Mouse (Mus musculus) kidney, embryonic 16.5 days (tissue): Measurements from ENCODE around the gene Gm26620. TPM values are rescaled to one million over a fixed set of nuclear protein-coding genes. Genes with fewer than 3 reads are reported as not detected.

Source experiments
- ATAC-seq: fragments of 200-750 bp; cut with Nextera tagmentation; 2 replicates; pipeline ENCODE4 v1.8.0; 2017; ENCODE audit warnings: moderate TSS enrichment; ENCODE audit not compliant: low FRiP score, low TSS enrichment
- H3K27ac ChIP-seq: fragments of 300-500 bp; sonication (generic); 2 replicates; pipeline ENCODE4 v1.5.1; 2014; ENCODE audit warnings: low read length
- H3K27me3 ChIP-seq: fragments of 300-500 bp; sonication (generic); 2 replicates; pipeline ENCODE4 v1.6.1; 2014; ENCODE audit warnings: low read length, control low read depth, mixed read lengths; ENCODE audit not compliant: insufficient read depth
- H3K36me3 ChIP-seq: fragments of 300-500 bp; sonication (generic); 2 replicates; pipeline ENCODE4 v1.6.1; 2014; ENCODE audit warnings: low read length, control low read depth, mixed read lengths; ENCODE audit not compliant: insufficient read depth
- H3K4me1 ChIP-seq: fragments of 300-500 bp; sonication (generic); 2 replicates; pipeline ENCODE4 v1.6.1; 2014; ENCODE audit warnings: low read length, control low read depth, mixed read lengths; ENCODE audit not compliant: insufficient read depth
- H3K4me2 ChIP-seq: fragments of 300-500 bp; sonication (generic); replicated peaks from 2 replicates; pipeline ENCODE4 v1.6.1; 2014; ENCODE audit warnings: low read depth, low read length
- H3K4me3 ChIP-seq: fragments of 300-500 bp; sonication (generic); 2 replicates; pipeline ENCODE4 v1.5.1; 2014; ENCODE audit warnings: mild to moderate bottlenecking, low read length
- H3K9ac ChIP-seq: fragments of 300-500 bp; sonication (generic); replicated peaks from 2 replicates; pipeline ENCODE4 v1.6.1; 2014; ENCODE audit warnings: low read length
- H3K9me3 ChIP-seq: fragments of 300-500 bp; sonication (generic); 2 replicates; pipeline ENCODE4 v1.6.1; 2016; ENCODE audit warnings: low read length, control low read depth
- WGBS: fragments of 180-500 bp; shearing (Covaris S2); extraction: QIAGEN DNeasy Blood & Tissue Kit; methylation state at CpG from one replicate; pipeline ENCODE4 v1.1.7; 2014; 5-methylcytosine and 5-hydroxymethylcytosine counted together
- polyA plus RNA-seq: library from polyadenylated mRNA; unstranded; fragments of >200 nt; fragmentation: Nextera tagmentation; extraction: Ambion mirVana; gene quantifications from 2 replicates; pipeline ENCODE4 v1.2.1, GENCODE M21; 2015

The Gm26620 gene
- polyA plus RNA-seq, 1 experiment from 2014 or later: 0.64 TPM

DNA sequence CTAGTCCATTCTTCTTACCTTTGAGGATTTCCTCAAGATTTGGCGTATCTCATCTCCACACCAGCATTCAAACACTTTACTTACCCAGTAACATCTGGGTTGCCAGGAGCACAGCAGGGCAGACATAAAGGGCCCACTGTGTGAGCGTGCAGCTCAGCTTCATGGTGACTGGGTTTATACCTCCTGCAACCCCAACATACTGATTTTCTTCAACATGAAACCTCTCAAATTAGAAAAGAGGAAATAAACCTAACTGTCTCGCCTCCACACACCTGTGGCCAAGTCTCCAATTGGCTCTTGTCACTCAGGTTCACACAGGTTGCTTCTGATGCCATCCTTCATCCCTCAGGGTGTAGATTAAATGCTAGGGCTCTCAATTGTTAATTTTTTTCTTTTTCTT lies 42.5 kb downstream of the Gm26620 start, which contains the start of gene Fcrla:
Fcrla (minus strand) TSS at position 206 of the 400 bp plus-strand sequence.
- Histone ChIP-seq H3K4me3 (no peak within 1 kb of the TSS), H3K4me2 (no peak within 1 kb of the TSS), H3K27me3 (no peaks in the 10 kb centered on the region), H3K36me3 (no peaks in the 10 kb centered on the region), H3K9ac (no peak within 1 kb of the TSS), H3K4me1 (no peaks in the 10 kb centered on the region), H3K9me3 (no peaks in the 10 kb centered on the region), H3K27ac (no peak within 1 kb of the TSS)
- ATAC-seq: no peak
- WGBS: 88% methylated on average over 3 of the region's 3 CpGs

DNA sequence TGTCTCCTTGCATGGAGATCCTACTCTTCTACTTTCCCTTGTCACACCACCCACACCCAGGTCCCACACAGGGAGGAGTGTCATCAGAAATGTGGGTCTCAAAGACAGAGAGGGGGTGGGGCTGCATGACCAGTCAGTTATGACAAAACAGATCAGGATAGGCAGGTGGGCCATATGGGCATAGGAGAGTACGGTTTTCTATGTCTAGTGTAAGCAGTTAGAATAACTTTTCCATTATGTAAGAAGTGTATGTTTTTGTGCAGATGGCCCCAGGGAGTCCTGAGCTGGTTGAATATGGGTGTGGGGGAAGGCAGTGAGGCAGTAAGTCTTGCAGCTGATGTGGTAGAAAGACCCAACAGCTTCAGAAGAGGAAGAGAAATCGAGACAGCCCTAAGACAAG lies 43.6 kb downstream of the Gm26620 start:
- H3K4me1 ChIP-seq: no peaks in the 10 kb centered on the region
- H3K9ac ChIP-seq: no peak overlapping the region
- no peaks in the 10 kb centered on the region for H3K9me3 ChIP-seq
- 81% methylated on average over 2 of the region's 2 CpGs for WGBS
- H3K27me3 ChIP-seq: no peaks in the 10 kb centered on the region
- ATAC-seq: no peak
- H3K36me3 ChIP-seq: no peaks in the 10 kb centered on the region
- H3K4me3 ChIP-seq: no peak overlapping the region
- no peak overlapping the region for H3K27ac ChIP-seq
- H3K4me2 ChIP-seq: no peak overlapping the region

DNA sequence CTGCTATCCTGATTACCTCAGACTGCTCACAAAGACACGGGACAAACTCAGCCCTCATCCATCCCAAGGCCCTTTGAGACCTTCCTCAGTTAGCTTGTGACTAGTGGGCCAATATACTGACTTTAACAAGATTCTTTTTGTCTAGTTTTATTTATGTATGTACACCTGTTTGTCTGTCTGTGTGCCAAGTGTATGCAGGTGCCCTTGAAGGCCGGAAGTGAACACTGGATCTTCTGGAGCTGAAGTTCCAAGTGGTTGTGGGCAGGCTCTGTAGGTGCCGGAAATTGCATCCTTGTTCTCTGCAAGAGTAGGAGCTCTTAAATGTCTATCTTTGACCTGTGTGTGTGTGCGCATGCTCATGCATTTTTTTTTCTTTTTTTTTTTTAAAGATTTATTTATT lies 44.4 kb downstream of the Gm26620 start:
- H3K27ac ChIP-seq: no peak overlapping the region
- H3K4me1 ChIP-seq: no peaks in the 10 kb centered on the region
- H3K27me3 ChIP-seq: no peaks in the 10 kb centered on the region
- no peaks in the 10 kb centered on the region for H3K9me3 ChIP-seq
- H3K36me3 ChIP-seq: no peaks in the 10 kb centered on the region
- H3K9ac ChIP-seq: no peak overlapping the region
- no peak for ATAC-seq
- no peak overlapping the region for H3K4me3 ChIP-seq
- 86% methylated on average over 4 of the region's 4 CpGs for WGBS
- no peak overlapping the region for H3K4me2 ChIP-seq

DNA sequence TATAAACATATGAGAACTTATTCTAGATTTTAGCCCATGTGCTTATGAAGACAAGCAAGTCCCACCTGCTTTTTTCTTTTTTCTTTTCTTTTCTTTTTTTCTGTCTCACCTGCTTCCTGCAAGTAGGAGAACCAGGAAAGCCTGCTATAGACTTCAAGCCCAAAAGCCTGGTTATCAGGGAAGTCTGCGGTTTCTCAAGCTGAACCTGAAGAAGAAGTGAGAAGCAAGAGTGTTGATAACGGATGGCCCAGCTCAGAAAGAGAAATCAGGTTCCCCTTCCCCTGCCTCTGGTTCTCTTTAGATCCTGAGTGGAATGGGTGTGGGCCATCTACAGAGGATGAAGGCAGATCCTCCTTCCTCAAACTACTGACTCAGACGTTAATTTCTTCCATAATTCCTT lies 47.2 kb downstream of the Gm26620 start:
- Histone ChIP-seq H3K36me3 (no peaks in the 10 kb centered on the region), H3K4me3 (no peak overlapping the region), H3K4me2 (no peak overlapping the region), H3K27me3 (no peaks in the 10 kb centered on the region), H3K4me1 (no peaks in the 10 kb centered on the region), H3K9me3 (no peaks in the 10 kb centered on the region), H3K27ac (no peak overlapping the region), H3K9ac (no peak overlapping the region)
- WGBS: 82% methylated on average over 3 of the region's 3 CpGs
- no peak for ATAC-seq

DNA sequence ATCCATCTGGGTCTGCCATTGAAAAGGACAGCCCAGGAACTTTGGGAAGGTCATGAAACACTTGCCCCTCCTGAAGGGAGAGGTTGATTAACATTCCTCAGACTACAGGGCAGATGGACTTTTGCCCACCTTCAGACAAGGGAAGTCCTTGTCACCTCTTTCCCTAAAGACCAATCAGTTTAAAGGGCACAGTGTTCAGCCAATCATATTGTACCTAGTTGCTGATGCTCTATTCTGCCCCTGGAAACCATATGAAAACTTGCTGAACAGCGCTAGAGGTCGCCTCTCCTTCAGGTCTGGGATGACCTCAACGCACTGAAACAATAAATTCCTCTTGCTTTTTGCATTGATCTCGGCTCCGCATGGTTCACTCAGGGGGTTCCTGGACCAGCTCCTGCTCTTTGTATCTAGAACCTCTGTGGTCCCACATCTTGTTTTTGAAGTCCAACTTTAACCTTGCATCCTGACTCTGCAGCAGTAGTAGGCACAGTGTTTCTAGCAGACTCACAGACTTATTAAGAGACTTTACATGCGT lies 48.6 kb downstream of the Gm26620 start:
- H3K27ac ChIP-seq: no peak overlapping the region
- H3K4me2 ChIP-seq: no peak overlapping the region
- no peak overlapping the region for H3K4me3 ChIP-seq
- no peak overlapping the region for H3K9ac ChIP-seq
- no peaks in the 10 kb centered on the region for H3K36me3 ChIP-seq
- H3K4me1 ChIP-seq: no peaks in the 10 kb centered on the region
- no peak for ATAC-seq
- 59% methylated on average over 6 of the region's 6 CpGs for WGBS
- H3K9me3 ChIP-seq: no peaks in the 10 kb centered on the region
- H3K27me3 ChIP-seq: no peaks in the 10 kb centered on the region

DNA sequence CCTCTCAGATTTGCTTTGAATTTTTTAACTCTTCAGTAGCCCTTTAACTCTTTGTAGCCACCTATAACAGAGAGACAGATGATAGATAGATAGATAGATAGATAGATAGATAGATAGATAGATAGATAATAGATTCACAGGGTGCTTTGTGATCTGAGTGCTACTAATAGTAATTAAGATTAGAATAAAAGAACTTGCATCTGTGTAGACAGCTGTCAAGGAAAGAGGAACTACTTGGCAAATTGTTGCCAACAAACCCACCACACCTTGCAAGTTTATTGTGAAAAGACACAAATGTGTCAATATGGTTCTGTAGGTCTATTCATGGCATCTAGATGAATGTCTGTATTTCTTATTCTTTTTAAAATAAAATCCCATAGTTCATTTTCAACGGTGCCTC lies 49.1 kb downstream of the Gm26620 start:
- 94% methylated on average over 1 of the region's 1 CpGs for WGBS
- Histone ChIP-seq H3K27me3 (no peaks in the 10 kb centered on the region), H3K27ac (no peak overlapping the region), H3K9me3 (no peaks in the 10 kb centered on the region), H3K36me3 (no peaks in the 10 kb centered on the region), H3K4me1 (no peaks in the 10 kb centered on the region), H3K9ac (no peak overlapping the region), H3K4me2 (no peak overlapping the region), H3K4me3 (no peak overlapping the region)
- ATAC-seq: no peak

DNA sequence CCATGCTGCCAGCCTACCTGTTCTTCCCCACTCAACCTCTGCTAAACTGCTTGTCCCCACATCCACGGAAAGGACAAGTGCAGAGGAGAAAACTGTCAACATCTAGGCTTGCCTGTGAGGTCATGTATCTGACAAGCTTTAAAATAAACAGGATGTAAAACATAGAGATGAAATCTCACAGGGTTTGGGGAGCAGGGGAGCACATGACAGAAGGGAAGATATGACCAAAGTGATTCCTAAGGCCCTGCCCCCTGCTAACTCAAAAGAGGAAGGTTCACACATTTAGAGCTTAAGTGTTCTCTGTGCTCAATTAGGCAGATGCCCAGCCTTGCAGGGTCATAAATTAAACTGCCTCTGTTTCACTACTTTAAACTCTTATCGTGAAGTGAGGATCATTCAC lies 49.5 kb downstream of the Gm26620 start:
- Histone ChIP-seq H3K27me3 (no peaks in the 10 kb centered on the region), H3K36me3 (no peaks in the 10 kb centered on the region), H3K9ac (no peak overlapping the region), H3K27ac (no peak overlapping the region), H3K4me2 (no peak overlapping the region), H3K4me3 (no peak overlapping the region), H3K9me3 (no peaks in the 10 kb centered on the region), H3K4me1 (no peaks in the 10 kb centered on the region)
- ATAC-seq: no peak
- WGBS: 36% methylated on average over 2 of the region's 2 CpGs

Other genes starting within 250 kb of the Gm26620 start
- gene Olfml2b, start 240.5 kb upstream of the Gm26620 start, polyA plus RNA-seq: 10.8 and 13.1 TPM in 2 replicates
- 8.7 and 9.6 TPM in 2 replicates for gene Atf6, start 17.3 kb upstream of the Gm26620 start, polyA plus RNA-seq
- 39.5 and 40.5 TPM in 2 replicates for gene Dusp12, start 475 bp downstream of the Gm26620 start, polyA plus RNA-seq
- 0.18 and 0.24 TPM in 2 replicates for gene Fcrlb, start 27.9 kb downstream of the Gm26620 start, polyA plus RNA-seq
- not detected in 2 replicates for gene Fcrla, start 42.5 kb downstream of the Gm26620 start, polyA plus RNA-seq
- gene Fcgr2b, start 91.5 kb downstream of the Gm26620 start, polyA plus RNA-seq: 2.6 and 3.9 TPM in 2 replicates
- gene Fcgr4, start 133.9 kb downstream of the Gm26620 start, polyA plus RNA-seq: 0.87 and 1.3 TPM in 2 replicates
- gene Fcgr3, start 179.9 kb downstream of the Gm26620 start, polyA plus RNA-seq: 8.8 and 9.0 TPM in 2 replicates
- 2.9 and 3.0 TPM in 2 replicates for gene Cfap126, start 228.9 kb downstream of the Gm26620 start, polyA plus RNA-seq